Mouse (Mus musculus): ENCODE measurements around the gene Sema5b.

DNA sequence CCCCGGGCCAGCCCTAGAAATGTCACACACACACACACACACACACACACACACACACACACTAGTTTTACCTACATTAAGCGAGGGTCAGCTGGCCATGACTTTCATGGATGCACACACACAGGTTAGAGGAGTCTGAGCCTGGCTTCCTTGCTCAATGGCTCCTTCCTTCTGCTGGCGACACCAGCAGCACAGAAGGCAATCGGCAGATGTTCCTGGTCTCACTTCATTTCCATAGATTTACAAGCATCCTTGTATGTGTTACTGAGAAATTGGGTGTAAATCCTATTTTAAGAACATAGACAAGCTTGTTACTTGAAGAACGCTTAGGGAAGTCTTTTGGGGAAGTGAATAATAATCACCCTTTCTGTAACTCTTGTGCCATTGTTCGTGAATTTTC, 68.6 kb downstream of the Sema5b start:
- TF ChIP-seq EP300 (IDR thresholded peaks at IDR 0.05; ENCODE audit: low read depth in 1 of 2, low read length in 2 of 2), result no peak
- TF ChIP-seq CTCF (IDR thresholded peaks at IDR 0.05 in 2 of 3, conservative IDR thresholded peaks at IDR 0.05 in 1 of 3; ENCODE audit: control insufficient read depth in 1 of 3, insufficient read depth in 1 of 3, low read depth in 2 of 3, low read length in 3 of 3, poor library complexity in 1 of 3, severe bottlenecking in 1 of 3), result no peak
- no peak for TF ChIP-seq POLR2A (IDR thresholded peaks at IDR 0.05; ENCODE audit: control insufficient read depth in 1 of 2, insufficient read depth in 1 of 2, low read depth in 1 of 2, low read length in 2 of 2, poor library complexity in 1 of 2)
- no peak for TF ChIP-seq ETS1 (IDR thresholded peaks at IDR 0.05; ENCODE audit: low read depth, low read length)
- TF ChIP-seq MYC (IDR thresholded peaks at IDR 0.05; ENCODE audit: low read depth, low read length), result no peak
